Mouse (Mus musculus) kidney, adult 11 months (tissue): ENCODE data around the gene Gm21854.
"Not testable (repeated sequence)": the region's sequence is repeated elsewhere in the genome, so short reads cannot be mapped to it uniquely, and the experiment has no call there.

Experiments used
- DNase-seq: peaks from one replicate; pipeline ENCODE4 v3.0.0; 2022

Gene Gm21854

GRCm38 (mm10) chrY:5656686-5657085 lies at the start of gene Gm21854:
Gene Gm21854, plus strand, starts transcription at chrY:5656986.
- DNase-seq, result not testable (repeated sequence)
